Mouse (Mus musculus) liver, embryonic 11.5 days (tissue): ENCODE data around the gene Ppp2r5c. TPM values are rescaled to one million over a fixed set of nuclear protein-coding genes. Genes with fewer than 3 reads are reported as not detected.
A peak's percentile ranks its signal among the peaks of the same experiment; 100 is the strongest.

ENCODE experiments used
- ATAC-seq: fragments of 200-750 bp; cut with Nextera tagmentation; replicated peaks from 2 replicates; pipeline ENCODE4 v1.8.0; 2017; ENCODE audit warnings: moderate number of reproducible peaks, mild to moderate bottlenecking, moderate TSS enrichment, moderate library complexity; ENCODE audit not compliant: low FRiP score
- DNase-seq: peaks from one replicate; pipeline ENCODE4 v3.0.0-alpha.2; 2017; ENCODE audit warnings: low spot score
- H3K27ac ChIP-seq: fragments of 300-500 bp; sonication (generic); 2 replicates; pipeline ENCODE4 v1.5.1; 2014; ENCODE audit warnings: mild to moderate bottlenecking, low read depth, low read length, control low read depth
- H3K27me3 ChIP-seq: fragments of 300-500 bp; sonication (generic); replicated peaks from 2 replicates; pipeline ENCODE4 v1.6.1; 2014; ENCODE audit warnings: low read length, mixed read lengths; ENCODE audit not compliant: control insufficient read depth, insufficient read depth
- H3K36me3 ChIP-seq: fragments of 300-500 bp; sonication (generic); 2 replicates; pipeline ENCODE4 v1.6.1; 2014; ENCODE audit warnings: mild to moderate bottlenecking, low read length, moderate library complexity, mixed read lengths; ENCODE audit not compliant: control insufficient read depth, insufficient read depth
- H3K4me1 ChIP-seq: fragments of 300-500 bp; sonication (generic); replicated peaks from 2 replicates; pipeline ENCODE4 v1.6.1; 2014; ENCODE audit warnings: low read length, mixed read lengths; ENCODE audit not compliant: control insufficient read depth, insufficient read depth
- H3K4me2 ChIP-seq: fragments of 300-500 bp; sonication (generic); 2 replicates; pipeline ENCODE4 v1.6.1; 2014; ENCODE audit warnings: mild to moderate bottlenecking, control low read depth, moderate library complexity
- H3K4me3 ChIP-seq: fragments of 300-500 bp; sonication (generic); 2 replicates; pipeline ENCODE4 v1.5.1; 2014; ENCODE audit warnings: low read depth, low read length, control low read depth
- H3K9ac ChIP-seq: fragments of 300-500 bp; sonication (generic); 2 replicates; pipeline ENCODE4 v1.6.1; 2014; ENCODE audit warnings: low read depth, low read length, control low read depth
- H3K9me3 ChIP-seq: fragments of 300-500 bp; sonication (generic); 2 replicates; pipeline ENCODE4 v1.6.1; 2016; ENCODE audit warnings: low read length, inconsistent platforms, mixed read lengths; ENCODE audit not compliant: control insufficient read depth
- WGBS: fragments of 180-500 bp; shearing (Covaris S2); extraction: QIAGEN DNeasy Blood & Tissue Kit; methylation state at CpG from one replicate; pipeline ENCODE4 v1.1.7; 2014; 5-methylcytosine and 5-hydroxymethylcytosine counted together
- polyA plus RNA-seq: library from polyadenylated mRNA; unstranded; fragments of >200 nt; fragmentation: Nextera tagmentation; extraction: Ambion mirVana; gene quantifications from 2 replicates; pipeline ENCODE4 v1.2.1, GENCODE M21; 2014

Gene Ppp2r5c
- polyA plus RNA-seq, 1 experiment from 2014 or later = 138 TPM

GRCm38 (mm10) chr12:110572351-110572750 is 125.4 kb downstream of the Ppp2r5c start:
- no peak overlapping the region for H3K4me3 ChIP-seq
- H3K27ac ChIP-seq = no peak overlapping the region
- WGBS = 95% methylated on average over 4 of the region's 4 CpGs
- no peak for DNase-seq
- no peak overlapping the region for H3K9ac ChIP-seq
- H3K27me3 ChIP-seq = no peaks in the 10 kb centered on the region
- no peak overlapping the region for H3K4me2 ChIP-seq
- H3K36me3 ChIP-seq = peaks cover 26% of the 10 kb centered on the region
- ATAC-seq = no peak
- no peaks in the 10 kb centered on the region for H3K9me3 ChIP-seq
- H3K4me1 ChIP-seq = no peaks in the 10 kb centered on the region

GRCm38 (mm10) chr12:110573635-110574034 is 126.7 kb downstream of the Ppp2r5c start:
- H3K36me3 ChIP-seq = peaks cover 18% of the 10 kb centered on the region; the same call in 1 of the 2 replicates
- ATAC-seq (no peak; the same call in 1 of the 2 replicates), DNase-seq (no peak)
- H3K9ac ChIP-seq = no peak overlapping the region
- 80% methylated on average over 8 of the region's 8 CpGs for WGBS
- no peaks in the 10 kb centered on the region for H3K9me3 ChIP-seq
- H3K27me3 ChIP-seq = no peaks in the 10 kb centered on the region
- no peak overlapping the region for H3K4me2 ChIP-seq
- H3K4me1 ChIP-seq = no peaks in the 10 kb centered on the region
- no peak overlapping the region for H3K27ac ChIP-seq
- no peak overlapping the region for H3K4me3 ChIP-seq

- Histone ChIP-seq H3K4me3 (no peak overlapping the region), H3K36me3 (peaks cover 14% of the 10 kb centered on the region; the same call in 1 of the 2 replicates), H3K4me2 (no peak overlapping the region), H3K9ac (no peak overlapping the region), H3K27me3 (no peaks in the 10 kb centered on the region), H3K27ac (no peak overlapping the region), H3K4me1 (no peaks in the 10 kb centered on the region), H3K9me3 (no peaks in the 10 kb centered on the region)
- no peak for ATAC-seq
- WGBS = 74% methylated on average over 4 of the region's 4 CpGs
- no peak for DNase-seq
These were observed 129.0 kb downstream of the Ppp2r5c start for GRCm38 (mm10) chr12:110575926-110576325.

GRCm38 (mm10) chr12:110578333-110578732 is 131.4 kb downstream of the Ppp2r5c start:
- Histone ChIP-seq H3K4me3 (no peak overlapping the region), H3K9me3 (no peaks in the 10 kb centered on the region), H3K4me1 (no peaks in the 10 kb centered on the region), H3K36me3 (peaks cover 6% of the 10 kb centered on the region; the same call in 1 of the 2 replicates), H3K27me3 (no peaks in the 10 kb centered on the region), H3K27ac (no peak overlapping the region), H3K4me2 (no peak overlapping the region), H3K9ac (no peak overlapping the region)
- ATAC-seq (no peak), DNase-seq (no peak)
- 86% methylated on average over 9 of the region's 9 CpGs for WGBS

GRCm38 (mm10) chr12:110588622-110589021 is 141.7 kb downstream of the Ppp2r5c start:
- Histone ChIP-seq H3K9ac (no peak overlapping the region), H3K27me3 (no peaks in the 10 kb centered on the region), H3K36me3 (no peaks in the 10 kb centered on the region), H3K27ac (no peak overlapping the region), H3K4me1 (peaks cover 7% of the 10 kb centered on the region), H3K9me3 (no peaks in the 10 kb centered on the region), H3K4me3 (no peak overlapping the region), H3K4me2 (no peak overlapping the region)
- 55% methylated on average over 6 of the region's 6 CpGs for WGBS
- DNase-seq = no peak
- no peak for ATAC-seq

- Histone ChIP-seq H3K4me2 (peak overlapping the region; percentile 90), H3K4me3 (peak overlapping the region; percentile 72), H3K9ac (peak overlapping the region; percentile 77), H3K9me3 (no peaks in the 10 kb centered on the region), H3K36me3 (no peaks in the 10 kb centered on the region), H3K4me1 (peaks cover 7% of the 10 kb centered on the region), H3K27ac (peak overlapping the region; percentile 68), H3K27me3 (no peaks in the 10 kb centered on the region)
- WGBS = under 1% methylated on average over 15 of the region's 15 CpGs
- peak; percentile 22 for ATAC-seq
- no peak for DNase-seq
These were observed 143.9 kb downstream of the Ppp2r5c start for GRCm38 (mm10) chr12:110590804-110591259.

- H3K4me2 ChIP-seq = peak overlapping the region; percentile 90
- under 1% methylated on average over 56 of the region's 56 CpGs for WGBS
- no peaks in the 10 kb centered on the region for H3K27me3 ChIP-seq
- no peaks in the 10 kb centered on the region for H3K36me3 ChIP-seq
- no peaks in the 10 kb centered on the region for H3K9me3 ChIP-seq
- peak; percentile 93 for ATAC-seq
- peaks cover 7% of the 10 kb centered on the region for H3K4me1 ChIP-seq
- peak overlapping the region; percentile 68 for H3K27ac ChIP-seq
- H3K9ac ChIP-seq = peak overlapping the region; percentile 77
- peak overlapping the region; percentile 72 for H3K4me3 ChIP-seq
- DNase-seq = peak; percentile 98
These were observed 144.5 kb downstream of the Ppp2r5c start for GRCm38 (mm10) chr12:110591260-110591883.

GRCm38 (mm10) chr12:110598527-110598926 is 151.6 kb downstream of the Ppp2r5c start:
- Histone ChIP-seq H3K9me3 (no peaks in the 10 kb centered on the region), H3K4me2 (no peak overlapping the region), H3K4me3 (no peak overlapping the region), H3K27me3 (no peaks in the 10 kb centered on the region), H3K4me1 (peaks cover 6% of the 10 kb centered on the region), H3K36me3 (no peaks in the 10 kb centered on the region), H3K27ac (no peak overlapping the region), H3K9ac (no peak overlapping the region)
- ATAC-seq = no peak
- 9% methylated on average over 7 of the region's 7 CpGs for WGBS
- DNase-seq = no peak

GRCm38 (mm10) chr12:110599791-110600190 is 152.9 kb downstream of the Ppp2r5c start:
- WGBS = 64% methylated on average over 4 of the region's 4 CpGs
- Histone ChIP-seq H3K4me3 (no peak overlapping the region), H3K4me1 (peaks cover 6% of the 10 kb centered on the region), H3K27ac (no peak overlapping the region), H3K9me3 (no peaks in the 10 kb centered on the region), H3K27me3 (no peaks in the 10 kb centered on the region), H3K9ac (no peak overlapping the region), H3K36me3 (no peaks in the 10 kb centered on the region), H3K4me2 (no peak overlapping the region)
- ATAC-seq = no peak
- no peak for DNase-seq
